Mouse (Mus musculus) monocyte, adult 59 days (primary cell): ENCODE measurements around the gene Vmn1r18. TPM values are rescaled to one million over a fixed set of nuclear protein-coding genes. Genes with fewer than 3 reads are reported as not detected.

Source experiments
- total RNA-seq, 2 experiments: library from RNA; stranded (reverse); gene quantifications; one replicate each; pipeline ENCODE4 v1.2.4; 2023

Vmn1r18 gene
- not detected for total RNA-seq

DNA sequence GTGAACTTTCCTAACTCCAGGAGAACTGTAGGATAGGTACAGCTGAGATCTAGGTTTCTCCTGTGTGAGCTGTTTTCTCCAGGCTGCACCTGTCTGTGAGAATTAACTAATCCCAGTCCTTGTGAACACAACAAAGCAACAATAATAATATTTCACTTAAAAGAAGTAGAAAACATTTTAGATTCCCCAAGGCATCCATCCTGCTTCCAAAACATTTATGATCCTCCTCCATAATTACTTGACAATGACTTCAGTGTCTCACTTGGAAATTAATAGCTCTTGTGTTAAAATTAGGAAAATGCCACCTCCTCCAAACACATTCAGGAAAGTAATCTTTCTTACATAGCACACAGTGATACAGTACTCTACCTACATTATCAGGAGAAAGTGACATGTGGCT is at the start of gene Vmn1r18:
TSS of gene Vmn1r18 (minus strand) at position 101 of the 400 bp plus-strand sequence.

DNA sequence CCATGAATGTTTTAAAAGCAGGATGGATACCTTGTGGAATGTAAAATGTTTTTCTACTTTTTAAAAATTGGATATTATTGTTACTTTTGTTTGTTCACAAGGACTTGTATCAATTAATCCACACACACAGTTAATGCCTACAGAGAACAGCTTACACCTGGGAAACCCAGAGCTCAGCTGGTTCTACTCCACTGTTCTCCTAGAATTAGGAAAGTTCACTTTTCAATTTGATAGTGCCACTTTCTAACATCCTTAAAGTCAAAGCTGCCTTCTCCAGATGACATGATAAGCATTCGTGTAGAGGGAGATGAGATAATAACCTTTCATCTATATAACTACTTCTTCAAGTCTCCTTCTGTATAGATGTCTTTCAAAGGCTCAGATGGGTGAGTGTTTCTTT is 33.0 kb upstream of the Vmn1r18 start, which contains the start of gene Vmn1r20:
TSS of gene Vmn1r20 (plus strand) at position 301 of the 400 bp plus-strand sequence.

DNA sequence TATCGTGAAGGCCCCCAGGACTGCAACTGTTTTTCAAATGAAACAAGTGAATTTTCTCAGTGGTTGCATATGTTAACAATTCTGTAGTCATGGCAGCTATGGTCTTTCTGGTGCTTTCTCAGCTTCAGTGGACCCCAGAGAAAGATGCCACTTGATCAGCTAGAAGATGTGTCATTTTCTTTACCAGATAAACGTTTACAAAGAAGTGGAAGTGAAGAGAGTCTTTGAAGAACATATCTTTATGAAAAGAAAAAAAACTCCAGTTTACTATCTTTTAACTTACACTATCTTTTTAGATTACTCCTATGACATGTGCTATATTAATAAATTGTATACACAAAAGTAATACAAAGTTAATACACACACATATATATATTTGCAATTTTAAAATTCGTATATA is 7.9 kb upstream of the Vmn1r18 start, which contains the start of gene Vmn1r19:
TSS of gene Vmn1r19 (plus strand) at position 301 of the 400 bp plus-strand sequence.

DNA sequence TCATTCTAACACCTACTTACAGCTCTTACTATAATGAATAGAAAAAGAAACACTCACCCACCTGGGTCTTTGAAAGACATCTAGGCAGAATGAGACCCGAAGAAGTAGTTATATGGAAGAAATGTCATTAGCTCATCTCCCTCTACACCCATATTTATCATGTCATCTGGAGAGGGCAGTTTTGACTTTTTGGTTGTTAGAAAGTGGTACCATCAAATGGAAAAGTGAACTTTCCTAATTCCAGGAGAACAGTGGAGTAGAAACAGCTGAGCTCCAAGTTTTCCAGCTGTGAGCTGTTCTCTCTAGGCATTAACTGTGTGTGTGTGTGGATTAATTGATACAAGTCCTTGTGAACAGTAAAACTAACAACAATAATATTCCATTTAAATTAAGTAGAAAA is 32.0 kb downstream of the Vmn1r18 start, which contains the start of gene Vmn1r17:
TSS of gene Vmn1r17 (minus strand) at position 101 of the 400 bp plus-strand sequence.

DNA sequence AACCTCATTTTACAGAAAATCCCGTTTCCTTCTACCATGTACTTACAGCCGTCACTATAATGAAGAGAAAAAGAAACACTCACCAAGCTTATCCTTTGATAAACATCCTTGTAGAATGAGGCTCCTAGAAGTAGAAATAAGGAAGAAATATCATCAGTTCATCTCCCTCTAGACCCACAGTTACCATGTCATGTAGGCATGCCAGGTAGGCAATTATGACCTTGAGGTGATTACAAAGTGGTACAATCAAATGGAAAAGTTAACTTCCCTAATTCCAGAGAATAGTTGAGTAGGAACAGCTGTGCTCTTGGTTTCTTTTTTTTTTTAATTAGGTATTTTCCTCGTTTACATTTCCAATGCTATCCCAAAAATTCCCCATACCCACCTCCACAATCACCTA is 66.2 kb downstream of the Vmn1r18 start, which contains the start of gene Vmn1r16:
TSS of gene Vmn1r16 (minus strand) at position 101 of the 400 bp plus-strand sequence.

Other genes starting within 250 kb of the Vmn1r18 start
- gene Vmn1r12, start 238.9 kb downstream of the Vmn1r18 start, total RNA-seq = under 1 TPM in 1 of 2 experiments, not detected in 1; 0.09 TPM
- not detected for gene Vmn1r13, start 192.5 kb downstream of the Vmn1r18 start, total RNA-seq
- gene Vmn1r14, start 164.1 kb downstream of the Vmn1r18 start, total RNA-seq = not detected
- not detected for gene Vmn1r15, start 137.8 kb downstream of the Vmn1r18 start, total RNA-seq
- gene Vmn1r16, start 66.3 kb downstream of the Vmn1r18 start, total RNA-seq = not detected
- gene Vmn1r17, start 32.1 kb downstream of the Vmn1r18 start, total RNA-seq = not detected
- not detected for gene Vmn1r19, start 8.0 kb upstream of the Vmn1r18 start, total RNA-seq
- gene Vmn1r20, start 33.1 kb upstream of the Vmn1r18 start, total RNA-seq = not detected
- gene Ppm1k, start 139.7 kb upstream of the Vmn1r18 start, total RNA-seq = 10 to 100 TPM in 1 of 2 experiments, 1 to 10 TPM in 1; 8.0 to 11.8 TPM
- 10 to 100 TPM; 28.7 to 28.8 TPM for gene Herc6, start 185.2 kb upstream of the Vmn1r18 start, total RNA-seq